Mouse (Mus musculus) bone marrow, adult 2 months (tissue): Measurements from ENCODE around the gene Stmn1.

ENCODE experiments used
- CTCF ChIP-seq: fragments of 200-500 bp; IDR thresholded peaks from 2 replicates; pipeline ENCODE4 v1.5.1; 2011; ENCODE audit warnings: low read length, control low read depth; ENCODE audit not compliant: control insufficient read depth, insufficient read depth
- POLR2A ChIP-seq: fragments of 200-500 bp; IDR thresholded peaks from 2 replicates; pipeline ENCODE4 v1.6.1; 2011; ENCODE audit warnings: low read depth, mild to moderate bottlenecking, control low read depth, low read length, borderline replicate concordance; ENCODE audit not compliant: control insufficient read depth

DNA sequence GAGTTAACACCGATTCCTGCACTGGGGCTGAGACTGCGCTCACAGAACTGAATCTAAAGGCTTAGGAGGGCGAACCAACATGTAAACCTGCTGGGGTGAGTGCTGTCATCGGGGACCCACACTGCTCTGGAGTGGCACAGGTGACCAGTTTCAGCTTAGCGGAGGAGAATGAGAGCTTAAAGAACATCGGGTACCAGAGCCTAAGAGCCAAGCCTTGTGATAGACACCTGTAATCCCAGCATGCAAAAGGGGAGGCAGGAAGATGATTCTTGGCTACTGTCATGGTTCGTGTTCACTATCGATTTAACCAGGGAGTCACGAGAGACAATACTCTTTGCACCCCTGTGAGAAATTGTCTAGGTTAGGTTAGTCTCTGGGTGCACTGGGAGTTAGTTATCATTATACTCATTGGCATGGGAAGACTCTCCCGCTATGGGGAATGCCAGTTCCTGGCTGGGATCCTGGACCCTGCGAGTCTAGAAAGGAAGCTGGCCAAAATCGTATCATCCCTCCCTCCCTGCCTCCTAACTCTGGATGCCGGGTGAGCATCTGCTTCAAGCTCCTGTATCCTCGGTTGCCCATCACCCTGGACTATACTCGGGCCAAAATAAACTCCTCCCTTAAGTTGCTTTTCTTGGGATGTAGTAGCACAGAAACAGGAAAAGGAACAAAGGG, 35.3 kb upstream of the Stmn1 start:
- TF ChIP-seq CTCF = no peak
- no peak for TF ChIP-seq POLR2A
